Mouse (Mus musculus) neural tube, embryonic 15.5 days (tissue): Measurements from ENCODE around the gene Capn13. TPM values are rescaled to one million over a fixed set of nuclear protein-coding genes. Genes with fewer than 3 reads are reported as not detected.

ENCODE experiments used
- ATAC-seq: fragments of 200-750 bp; cut with Nextera tagmentation; 2 replicates; pipeline ENCODE4 v1.8.0; 2017; ENCODE audit warnings: mild to moderate bottlenecking, moderate TSS enrichment, moderate library complexity; ENCODE audit not compliant: low FRiP score
- H3K27ac ChIP-seq: fragments of 300-500 bp; sonication (generic); replicated peaks from 2 replicates; pipeline ENCODE4 v1.5.1; 2015; ENCODE audit warnings: mild to moderate bottlenecking, inconsistent platforms
- H3K27me3 ChIP-seq: fragments of 300-500 bp; sonication (generic); replicated peaks from 2 replicates; pipeline ENCODE4 v1.6.1; 2015; ENCODE audit warnings: inconsistent platforms
- H3K36me3 ChIP-seq: fragments of 300-500 bp; sonication (generic); 2 replicates; pipeline ENCODE4 v1.6.1; 2015; ENCODE audit warnings: inconsistent platforms
- H3K4me1 ChIP-seq: fragments of 300-500 bp; sonication (generic); 2 replicates; pipeline ENCODE4 v1.6.1; 2015; ENCODE audit warnings: inconsistent platforms
- H3K4me2 ChIP-seq: fragments of 300-500 bp; sonication (generic); 2 replicates; pipeline ENCODE4 v1.6.1; 2015; ENCODE audit warnings: inconsistent platforms, mild to moderate bottlenecking, moderate library complexity
- H3K4me3 ChIP-seq: fragments of 300-500 bp; sonication (generic); replicated peaks from 2 replicates; pipeline ENCODE4 v1.5.1; 2015; ENCODE audit warnings: mild to moderate bottlenecking, inconsistent platforms
- H3K9ac ChIP-seq: fragments of 300-500 bp; sonication (generic); replicated peaks from 2 replicates; pipeline ENCODE4 v1.6.1; 2015; ENCODE audit warnings: mild to moderate bottlenecking, inconsistent platforms
- H3K9me3 ChIP-seq: fragments of 300-500 bp; sonication (generic); replicated peaks from 2 replicates; pipeline ENCODE4 v1.6.1; 2016; ENCODE audit warnings: inconsistent platforms
- WGBS: fragments of 180-500 bp; shearing (Covaris S2); methylation state at CpG from one replicate; pipeline ENCODE4 v1.1.7; 2015; ENCODE audit warnings: mixed read lengths; 5-methylcytosine and 5-hydroxymethylcytosine counted together
- polyA plus RNA-seq: library from polyadenylated mRNA; unstranded; fragments of >200 nt; fragmentation: Nextera tagmentation; extraction: Ambion mirVana; gene quantifications from 2 replicates; pipeline ENCODE4 v1.2.1, GENCODE M21; 2015

The Capn13 gene
- polyA plus RNA-seq, 1 experiment from 2014 or later, result 0.18 TPM

DNA sequence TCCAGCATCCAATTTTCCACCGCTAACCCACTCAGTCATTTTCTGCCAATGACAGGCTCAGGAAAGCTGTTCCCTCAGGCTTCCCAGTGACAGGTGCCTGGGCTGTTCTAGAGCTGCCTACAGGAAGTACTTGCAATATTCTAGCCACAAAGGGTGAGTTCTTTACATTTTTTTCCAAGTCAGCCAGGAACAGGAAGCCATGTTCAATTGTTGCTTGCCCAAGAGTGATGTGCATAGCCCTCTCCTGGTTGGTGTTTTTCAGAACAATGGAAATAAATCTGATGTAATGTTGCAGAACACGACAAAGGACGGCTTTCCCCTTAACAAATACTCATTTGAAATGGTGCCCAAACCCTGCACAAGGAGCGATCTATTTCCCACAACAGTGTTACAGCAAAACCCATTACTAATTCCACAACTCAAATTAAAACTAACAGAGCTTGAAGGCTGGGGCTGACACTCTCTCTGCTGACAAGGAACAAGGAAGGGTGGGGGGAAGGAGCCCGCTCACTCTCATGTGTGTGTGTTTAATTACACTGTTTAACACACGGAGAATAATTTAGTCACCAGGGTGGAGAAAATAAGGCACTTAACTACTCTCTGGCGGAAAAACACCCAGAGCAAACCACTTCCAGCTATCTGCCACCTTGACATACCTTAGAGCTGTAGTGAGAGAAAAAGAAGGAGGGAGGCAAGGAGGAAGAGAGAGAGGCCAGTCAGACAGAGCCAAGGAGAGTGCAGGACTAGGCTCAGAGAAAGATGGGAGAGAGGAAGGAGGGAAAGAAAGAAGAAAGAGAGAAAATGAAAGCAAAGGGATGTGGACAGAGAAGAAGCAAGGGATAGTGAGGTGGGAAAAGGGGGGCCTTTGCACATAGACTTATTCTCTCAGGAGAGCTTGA is 10.2 kb downstream of the Capn13 start:
- peak; percentile 85 for ATAC-seq
- H3K36me3 ChIP-seq, result no peaks in the 10 kb centered on the region
- H3K9me3 ChIP-seq, result no peaks in the 10 kb centered on the region
- H3K4me1 ChIP-seq, result peaks cover 16% of the 10 kb centered on the region
- H3K4me3 ChIP-seq, result no peak overlapping the region
- H3K4me2 ChIP-seq, result 0 out of 2 replicates have a peak overlapping the region, but pooled peaks have one; percentile 9
- no peaks in the 10 kb centered on the region for H3K27me3 ChIP-seq
- WGBS, result 24% methylated on average over 7 of the region's 7 CpGs
- H3K27ac ChIP-seq, result peak overlapping the region; percentile 72
- no peak overlapping the region for H3K9ac ChIP-seq

DNA sequence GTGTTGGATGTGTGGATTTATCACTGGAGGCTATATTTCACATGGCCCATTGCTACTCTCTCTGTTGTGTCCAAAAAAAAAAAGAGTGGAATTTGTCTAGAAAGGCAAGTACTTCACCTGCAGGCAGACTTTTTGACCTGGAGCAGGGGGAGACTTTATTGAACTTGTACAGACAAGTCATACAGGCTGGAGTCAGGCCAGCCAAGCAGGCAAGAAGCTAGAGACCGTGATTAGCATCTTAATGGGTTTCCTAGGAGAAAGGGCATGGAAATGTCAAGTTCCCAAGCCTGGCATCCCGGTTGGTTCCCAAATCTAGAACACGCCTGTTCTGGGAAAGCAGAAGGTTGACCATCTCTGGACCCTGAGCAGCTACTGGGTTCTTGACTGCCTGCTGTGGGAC is 11.3 kb downstream of the Capn13 start:
- no peak overlapping the region for H3K4me3 ChIP-seq
- H3K9ac ChIP-seq, result no peak overlapping the region
- no peak overlapping the region for H3K4me2 ChIP-seq
- H3K27me3 ChIP-seq, result no peaks in the 10 kb centered on the region
- WGBS, result 51% methylated on average over 3 of the region's 3 CpGs
- ATAC-seq, result no peak; the same call in 1 of the 2 replicates
- no peaks in the 10 kb centered on the region for H3K9me3 ChIP-seq
- H3K36me3 ChIP-seq, result no peaks in the 10 kb centered on the region
- H3K4me1 ChIP-seq, result peaks cover 16% of the 10 kb centered on the region
- peak overlapping the region; percentile 72; the same call in 1 of the 2 replicates for H3K27ac ChIP-seq

DNA sequence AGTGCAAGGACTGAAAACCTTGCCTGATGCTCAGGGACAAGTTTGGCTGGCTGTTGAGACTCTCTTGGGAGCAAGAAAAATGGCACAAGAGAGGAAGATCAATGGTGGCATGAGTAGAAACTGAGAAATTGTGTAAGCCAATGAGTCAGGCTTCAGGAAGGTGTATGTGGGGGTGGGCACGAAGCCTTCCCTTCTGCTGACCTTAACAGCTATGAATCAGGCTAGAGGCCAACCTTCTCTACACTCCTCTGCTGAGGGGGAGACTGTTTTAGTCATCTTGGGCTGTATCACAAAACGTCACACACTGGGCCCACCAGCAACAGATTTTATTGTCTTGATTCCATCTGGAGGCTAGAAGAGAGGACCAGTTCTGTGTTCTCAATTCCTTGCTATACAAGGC is 14.1 kb downstream of the Capn13 start:
- WGBS, result 85% methylated on average over 2 of the region's 2 CpGs
- Histone ChIP-seq H3K27ac (no peak overlapping the region), H3K4me2 (no peak overlapping the region), H3K4me3 (no peak overlapping the region), H3K36me3 (no peaks in the 10 kb centered on the region), H3K4me1 (peaks cover 16% of the 10 kb centered on the region), H3K9ac (no peak overlapping the region), H3K9me3 (no peaks in the 10 kb centered on the region), H3K27me3 (no peaks in the 10 kb centered on the region)
- ATAC-seq, result no peak

DNA sequence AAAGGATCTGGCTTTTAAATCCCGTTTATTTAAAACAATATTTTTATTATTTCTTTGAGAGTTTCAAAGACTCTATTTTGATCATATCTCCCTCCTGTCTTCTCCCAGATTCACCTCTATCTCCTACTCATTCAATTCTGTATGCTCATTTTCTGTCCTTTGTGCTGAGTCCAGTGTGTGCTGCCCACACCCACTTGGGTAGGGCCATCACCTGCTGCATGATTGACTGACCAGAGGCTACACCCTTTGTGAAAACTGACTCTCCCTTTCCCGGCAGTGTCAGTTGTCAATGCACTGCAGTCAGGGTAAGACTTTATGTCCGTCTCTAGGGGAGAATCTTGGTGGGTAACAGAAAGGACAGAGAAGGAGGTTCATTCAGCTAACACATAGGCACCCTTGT is 14.7 kb downstream of the Capn13 start:
- Histone ChIP-seq H3K4me1 (peaks cover 12% of the 10 kb centered on the region), H3K4me2 (no peak overlapping the region), H3K36me3 (no peaks in the 10 kb centered on the region), H3K9ac (no peak overlapping the region), H3K9me3 (no peaks in the 10 kb centered on the region), H3K4me3 (no peak overlapping the region), H3K27me3 (no peaks in the 10 kb centered on the region), H3K27ac (no peak overlapping the region)
- WGBS, result 62% methylated on average over 3 of the region's 3 CpGs
- no peak for ATAC-seq

DNA sequence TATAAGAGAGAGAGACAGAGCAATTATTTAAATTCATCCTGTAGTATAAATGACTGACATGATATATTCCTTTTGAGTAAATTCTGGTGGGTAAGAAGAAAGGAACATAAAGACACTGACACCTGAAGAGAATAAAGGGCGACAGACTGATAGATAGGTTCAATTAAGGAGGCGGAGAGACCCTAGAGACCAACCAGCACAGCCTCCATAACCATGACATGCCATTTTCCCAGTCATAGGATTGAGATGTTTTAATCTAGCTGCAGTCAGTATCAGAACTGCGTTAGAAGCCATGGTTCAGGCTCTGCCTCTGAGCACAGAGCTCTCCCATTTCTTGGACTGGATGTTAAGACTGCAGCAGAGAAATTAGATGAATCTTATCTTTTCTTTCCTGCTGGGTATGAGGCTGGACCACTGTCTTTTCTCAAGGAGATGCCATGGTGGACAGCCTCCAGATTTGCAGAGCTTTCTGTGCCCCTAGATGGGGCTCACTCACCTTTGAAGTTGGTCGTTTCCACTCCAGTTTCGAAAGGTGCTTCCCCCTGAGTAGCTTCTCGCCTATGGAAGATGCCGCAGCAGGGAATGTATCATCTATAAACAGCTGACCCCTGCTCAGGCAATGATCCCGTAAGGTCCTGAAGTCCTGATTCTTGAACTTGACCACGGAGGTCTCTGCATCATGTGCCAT is 18.2 kb downstream of the Capn13 start:
- no peaks in the 10 kb centered on the region for H3K4me1 ChIP-seq

DNA sequence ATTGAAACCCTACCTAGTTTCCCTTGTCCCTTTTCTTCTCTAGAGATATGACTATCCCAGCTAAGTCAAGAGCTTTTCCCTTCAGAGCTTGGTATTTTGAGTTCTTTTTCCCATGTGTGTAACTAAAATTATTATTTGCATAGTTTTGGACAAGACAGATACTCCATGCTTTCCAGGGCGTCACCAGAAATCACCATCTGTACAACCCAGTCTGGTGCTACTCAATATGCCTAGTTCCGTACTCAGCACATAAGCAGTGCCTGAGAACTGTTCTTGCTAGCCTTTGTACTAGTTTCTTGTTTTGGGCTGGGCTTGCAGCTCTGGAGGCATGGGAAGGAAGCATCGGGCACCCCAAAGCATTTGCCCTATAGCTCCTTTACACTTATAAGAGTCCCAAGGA is 19.0 kb downstream of the Capn13 start:
- H3K36me3 ChIP-seq, result no peaks in the 10 kb centered on the region
- no peak overlapping the region for H3K4me3 ChIP-seq
- WGBS, result 93% methylated on average over 3 of the region's 3 CpGs
- no peak for ATAC-seq
- H3K9ac ChIP-seq, result no peak overlapping the region
- H3K27me3 ChIP-seq, result no peaks in the 10 kb centered on the region
- H3K4me1 ChIP-seq, result no peaks in the 10 kb centered on the region
- no peaks in the 10 kb centered on the region for H3K9me3 ChIP-seq
- H3K4me2 ChIP-seq, result no peak overlapping the region
- no peak overlapping the region for H3K27ac ChIP-seq

More for the DNA sequence above, 18.2 kb downstream of the Capn13 start:
- H3K27ac ChIP-seq, result no peak overlapping the region
- H3K4me3 ChIP-seq, result no peak overlapping the region
- WGBS, result 66% methylated on average over 9 of the region's 9 CpGs
- no peak overlapping the region for H3K9ac ChIP-seq
- H3K9me3 ChIP-seq, result no peaks in the 10 kb centered on the region
- H3K36me3 ChIP-seq, result no peaks in the 10 kb centered on the region
- no peaks in the 10 kb centered on the region for H3K27me3 ChIP-seq
- ATAC-seq, result no peak
- no peak overlapping the region for H3K4me2 ChIP-seq

DNA sequence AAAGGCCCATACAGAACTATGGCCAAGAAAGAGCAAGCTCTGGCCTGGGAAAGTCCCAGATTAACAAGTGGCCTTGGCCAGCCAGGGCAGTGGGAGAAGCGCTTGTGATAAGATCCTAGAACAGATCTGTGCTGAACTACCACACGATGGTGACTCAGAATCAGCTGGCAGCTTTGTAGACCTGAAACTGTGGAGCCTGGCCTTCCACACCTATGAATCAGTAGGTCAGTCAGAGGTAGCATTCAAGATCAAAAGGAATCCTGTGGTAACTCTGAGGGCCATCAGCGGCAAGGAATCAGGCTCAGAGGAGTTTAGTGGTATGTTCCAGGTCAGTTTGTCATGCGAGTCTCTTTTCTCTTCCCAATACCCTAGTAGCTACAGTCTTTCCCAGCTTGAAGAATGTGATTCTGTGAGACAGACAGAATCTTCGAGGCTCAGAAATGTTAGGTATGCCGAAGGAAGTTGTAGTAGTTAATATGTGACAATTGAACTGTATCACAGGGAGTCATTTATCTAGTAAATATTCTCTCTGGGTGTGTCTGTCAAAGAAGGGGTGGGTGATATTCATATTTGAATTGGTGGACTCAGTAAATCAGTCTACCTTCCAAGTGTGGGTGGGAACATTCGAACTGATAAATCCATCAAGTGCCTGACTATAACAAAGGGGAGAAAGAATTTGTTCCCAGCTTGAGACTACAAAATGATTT is 22.7 kb downstream of the Capn13 start:
- Histone ChIP-seq H3K36me3 (no peaks in the 10 kb centered on the region), H3K9ac (no peak overlapping the region), H3K27me3 (no peaks in the 10 kb centered on the region), H3K4me1 (no peaks in the 10 kb centered on the region), H3K4me2 (no peak overlapping the region), H3K4me3 (no peak overlapping the region), H3K9me3 (no peaks in the 10 kb centered on the region), H3K27ac (no peak overlapping the region)
- 87% methylated on average over 7 of the region's 7 CpGs for WGBS
- ATAC-seq, result no peak

DNA sequence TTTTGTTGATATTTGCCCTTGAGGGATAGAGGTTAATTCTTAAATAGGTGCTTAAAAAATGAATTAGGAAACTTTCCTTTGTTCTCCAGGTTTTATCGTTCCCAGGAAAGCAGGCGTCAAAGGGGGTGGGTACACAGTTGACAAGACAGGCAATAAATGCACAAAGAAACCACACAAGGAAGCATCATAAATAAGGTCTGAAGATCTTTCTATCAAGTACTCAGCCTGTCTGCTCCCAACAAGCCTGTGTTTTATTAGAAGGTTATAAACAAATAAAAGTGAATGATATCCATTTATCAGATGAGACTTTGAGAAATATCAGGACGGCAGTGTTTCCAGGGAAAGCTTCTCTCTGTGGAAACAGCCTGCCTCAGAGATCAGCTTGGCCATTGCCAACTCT is 33.3 kb downstream of the Capn13 start:
- H3K9ac ChIP-seq, result no peak overlapping the region
- no peaks in the 10 kb centered on the region for H3K9me3 ChIP-seq
- no peaks in the 10 kb centered on the region for H3K27me3 ChIP-seq
- no peak overlapping the region for H3K27ac ChIP-seq
- H3K36me3 ChIP-seq, result no peaks in the 10 kb centered on the region
- no peak overlapping the region for H3K4me2 ChIP-seq
- no peak overlapping the region for H3K4me3 ChIP-seq
- WGBS, result 19% methylated on average over 3 of the region's 3 CpGs
- peaks cover 3% of the 10 kb centered on the region; the same call in 1 of the 2 replicates for H3K4me1 ChIP-seq
- no peak for ATAC-seq

DNA sequence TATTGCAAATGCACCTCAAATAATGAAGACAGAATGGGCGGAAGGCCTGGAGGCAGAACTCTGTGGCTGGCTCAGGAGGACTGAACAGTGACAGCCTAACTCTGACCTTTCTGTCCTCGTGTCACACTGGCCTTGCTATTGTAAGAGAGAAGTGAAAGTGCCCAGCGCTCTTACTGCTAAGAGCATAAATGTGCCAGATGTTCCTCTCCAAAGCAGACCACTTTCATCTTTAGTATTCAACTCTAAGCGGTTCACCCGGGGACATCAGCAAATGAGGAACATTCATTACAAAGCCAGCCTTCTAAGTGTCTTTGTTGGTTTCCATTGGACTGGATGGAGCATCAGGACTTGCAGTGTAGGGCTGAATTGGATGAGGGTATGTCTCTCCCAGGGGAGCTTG is 39.6 kb downstream of the Capn13 start:
- no peak overlapping the region for H3K27ac ChIP-seq
- H3K36me3 ChIP-seq, result no peaks in the 10 kb centered on the region
- no peak for ATAC-seq
- no peaks in the 10 kb centered on the region for H3K4me1 ChIP-seq
- H3K4me3 ChIP-seq, result no peak overlapping the region
- H3K9ac ChIP-seq, result no peak overlapping the region
- no peaks in the 10 kb centered on the region for H3K27me3 ChIP-seq
- H3K9me3 ChIP-seq, result no peaks in the 10 kb centered on the region
- 42% methylated on average over 5 of the region's 5 CpGs for WGBS
- no peak overlapping the region for H3K4me2 ChIP-seq

DNA sequence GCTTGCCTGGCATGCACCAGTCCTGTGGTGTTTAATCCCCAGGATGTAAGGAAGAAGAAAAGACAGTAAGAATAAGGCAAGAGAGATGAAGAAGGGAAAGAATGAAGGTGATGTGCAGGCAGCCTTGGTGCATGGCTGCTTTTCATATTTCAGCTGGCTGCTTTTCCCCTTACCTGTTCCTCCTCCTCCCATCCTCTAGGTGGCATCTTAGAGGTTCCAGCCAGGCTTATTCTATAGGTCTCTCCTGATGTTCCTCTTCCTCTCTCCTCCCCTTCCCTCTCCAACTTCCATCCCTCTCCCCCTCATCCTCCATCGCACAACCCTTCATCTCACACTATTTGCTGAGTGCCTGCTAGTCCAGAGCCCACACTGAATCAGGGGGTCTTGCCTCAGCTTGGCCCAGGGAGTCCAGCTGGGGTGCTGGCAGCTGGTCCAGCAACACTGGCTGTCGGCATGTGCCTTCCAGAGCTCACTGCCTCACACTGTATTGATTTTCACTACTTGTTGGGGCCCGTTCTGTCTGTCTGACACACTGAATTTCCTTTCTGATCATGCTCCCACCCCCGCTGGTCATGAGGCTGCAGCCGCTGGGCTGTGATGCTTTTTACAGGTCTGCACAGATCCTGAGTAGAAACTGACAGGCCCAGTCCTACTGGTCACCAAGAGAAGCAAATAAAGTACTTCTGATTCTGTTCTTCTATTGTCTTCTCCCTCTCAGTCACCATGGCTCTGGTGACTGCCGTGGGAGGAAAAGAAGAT is 56.9 kb downstream of the Capn13 start:
- Histone ChIP-seq H3K4me3 (no peak overlapping the region), H3K4me1 (peaks cover 10% of the 10 kb centered on the region; the same call in 1 of the 2 replicates), H3K27me3 (no peaks in the 10 kb centered on the region), H3K27ac (no peak overlapping the region), H3K4me2 (no peak overlapping the region), H3K9me3 (no peaks in the 10 kb centered on the region), H3K36me3 (no peaks in the 10 kb centered on the region), H3K9ac (no peak overlapping the region)
- WGBS, result 81% methylated on average over 6 of the region's 6 CpGs
- no peak for ATAC-seq

DNA sequence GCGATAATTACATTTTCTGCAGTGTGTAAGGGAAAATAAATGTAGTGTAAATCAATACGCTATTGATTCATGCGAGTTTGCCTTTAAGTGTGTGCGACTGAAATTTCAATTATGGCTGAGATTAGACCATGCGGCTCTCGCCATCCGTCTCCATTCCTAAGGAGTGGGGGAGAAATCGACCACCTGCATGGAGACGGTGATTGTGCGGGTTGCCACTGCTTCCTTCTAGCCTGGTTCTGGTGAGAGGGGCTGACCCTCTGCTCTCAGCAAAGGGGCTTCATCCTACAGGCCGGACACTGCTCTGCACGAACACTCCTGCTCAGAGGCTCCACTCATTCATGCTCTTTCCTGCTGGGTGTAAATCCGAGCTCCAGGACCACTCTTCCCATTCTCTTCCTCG is 58.0 kb downstream of the Capn13 start:
- Histone ChIP-seq H3K27ac (no peak overlapping the region), H3K9ac (no peak overlapping the region), H3K4me1 (peaks cover 10% of the 10 kb centered on the region; the same call in 1 of the 2 replicates), H3K4me3 (no peak overlapping the region), H3K36me3 (no peaks in the 10 kb centered on the region), H3K9me3 (no peaks in the 10 kb centered on the region), H3K27me3 (no peaks in the 10 kb centered on the region), H3K4me2 (no peak overlapping the region)
- 59% methylated on average over 14 of the region's 14 CpGs for WGBS
- peak; percentile 38; the same call in 1 of the 2 replicates for ATAC-seq
